Mouse (Mus musculus): ENCODE data around the gene Nemp1.

Nemp1 gene

GRCm38 (mm10) chr10:127674794-127675522, 8.3 kb downstream of the Nemp1 start:
- DNase-seq (ENCODE audit: low spot score), result peak; percentile 79

GRCm38 (mm10) chr10:127675859-127676398, 9.2 kb downstream of the Nemp1 start:
- DNase-seq (ENCODE audit: low spot score), result no peak

- DNase-seq (ENCODE audit: low spot score), result peak; percentile 96
Measured at GRCm38 (mm10) chr10:127676691-127677548, 10.2 kb downstream of the Nemp1 start.

- DNase-seq (ENCODE audit: low spot score), result peak; percentile 91
Measured at GRCm38 (mm10) chr10:127677591-127678336, 11.1 kb downstream of the Nemp1 start.

- no peak for DNase-seq (ENCODE audit: low spot score)
Measured at GRCm38 (mm10) chr10:127679208-127679607, 12.5 kb downstream of the Nemp1 start.

- DNase-seq (ENCODE audit: low spot score), result no peak
Measured at GRCm38 (mm10) chr10:127679881-127680280, 13.2 kb downstream of the Nemp1 start.

GRCm38 (mm10) chr10:127682886-127683285, 16.2 kb downstream of the Nemp1 start:
- DNase-seq (ENCODE audit: low spot score), result no peak

GRCm38 (mm10) chr10:127691053-127691452, 24.4 kb downstream of the Nemp1 start:
- no peak for DNase-seq (ENCODE audit: low spot score)

GRCm38 (mm10) chr10:127694636-127695035, 27.9 kb downstream of the Nemp1 start:
- DNase-seq (ENCODE audit: low spot score), result peak; percentile 51

GRCm38 (mm10) chr10:127695775-127696174, 29.1 kb downstream of the Nemp1 start:
- DNase-seq (ENCODE audit: low spot score), result no peak

GRCm38 (mm10) chr10:127698966-127699365, 32.3 kb downstream of the Nemp1 start:
- DNase-seq (ENCODE audit: low spot score), result no peak

GRCm38 (mm10) chr10:127703299-127703698, 36.6 kb downstream of the Nemp1 start:
- peak; percentile 60 for DNase-seq (ENCODE audit: low spot score)

GRCm38 (mm10) chr10:127704293-127704692, 37.6 kb downstream of the Nemp1 start:
- DNase-seq (ENCODE audit: low spot score), result no peak

- no peak for DNase-seq (ENCODE audit: low spot score)
Measured at GRCm38 (mm10) chr10:127704766-127705220, 38.1 kb downstream of the Nemp1 start, which contains the start of gene Myo1a. TSS of gene Myo1a (plus strand) at chr10:127705170.

- no peak for DNase-seq (ENCODE audit: low spot score)
Measured at GRCm38 (mm10) chr10:127705783-127706182, 39.1 kb downstream of the Nemp1 start.

- no peak for DNase-seq (ENCODE audit: low spot score)
Measured at GRCm38 (mm10) chr10:127707721-127708120, 41.0 kb downstream of the Nemp1 start.

- DNase-seq (ENCODE audit: low spot score), result no peak
Measured at GRCm38 (mm10) chr10:127708850-127709370, 42.2 kb downstream of the Nemp1 start.

GRCm38 (mm10) chr10:127710331-127710730, 43.6 kb downstream of the Nemp1 start:
- no peak for DNase-seq (ENCODE audit: low spot score)

- DNase-seq (ENCODE audit: low spot score), result no peak
Measured at GRCm38 (mm10) chr10:127712736-127713135, 46.0 kb downstream of the Nemp1 start.

- DNase-seq (ENCODE audit: low spot score), result no peak
Measured at GRCm38 (mm10) chr10:127721671-127722418, 55.1 kb downstream of the Nemp1 start.

GRCm38 (mm10) chr10:127724178-127724577, 57.5 kb downstream of the Nemp1 start, which contains the start of gene Tac2:
TSS of gene Tac2 (plus strand) at chr10:127724478.
- DNase-seq (ENCODE audit: low spot score), result no peak
